Mouse (Mus musculus): ENCODE measurements around the gene Cpped1. TPM values are rescaled to one million over a fixed set of nuclear protein-coding genes. Genes with fewer than 3 reads are reported as not detected.

Gene Cpped1
- polyA plus RNA-seq, 1 experiment from 2014 or later: 31.0 TPM

- no peak overlapping the region for H3K27ac ChIP-seq (replicated peaks)
- H3K4me1 ChIP-seq: 0 out of 2 replicates have a peak, but pooled peaks cover 5% of the 10 kb centered on the region
- 72% methylated on average over 1 of the region's 1 CpGs for WGBS
- no peak overlapping the region for H3K4me2 ChIP-seq
- H3K9ac ChIP-seq: no peak overlapping the region
- H3K9me3 ChIP-seq: peaks cover 11% of the 10 kb centered on the region
- H3K36me3 ChIP-seq: no peaks in the 10 kb centered on the region
- ATAC-seq (ENCODE audit: extremely low read depth, insufficient number of reproducible peaks, low FRiP score, low TSS enrichment): no peak
- H3K27me3 ChIP-seq (replicated peaks): no peaks in the 10 kb centered on the region
- no peak overlapping the region for H3K4me3 ChIP-seq
Observed at GRCm38 (mm10) chr16:11774321-11774720, 134.9 kb downstream of the Cpped1 start.

- H3K4me2 ChIP-seq: no peak overlapping the region
- no peak for ATAC-seq (ENCODE audit: extremely low read depth, insufficient number of reproducible peaks, low FRiP score, low TSS enrichment)
- peaks cover 23% of the 10 kb centered on the region for H3K9me3 ChIP-seq
- no peaks in the 10 kb centered on the region for H3K36me3 ChIP-seq
- H3K27ac ChIP-seq (replicated peaks): no peak overlapping the region
- no peak overlapping the region for H3K4me3 ChIP-seq
- no peaks in the 10 kb centered on the region for H3K27me3 ChIP-seq (replicated peaks)
- 0 out of 2 replicates have a peak, but pooled peaks cover 5% of the 10 kb centered on the region for H3K4me1 ChIP-seq
- WGBS: 64% methylated on average over 2 of the region's 2 CpGs
- no peak overlapping the region for H3K9ac ChIP-seq
Observed at GRCm38 (mm10) chr16:11772318-11772717, 136.9 kb downstream of the Cpped1 start.

- Histone ChIP-seq H3K27ac (replicated peaks) (no peak overlapping the region), H3K36me3 (no peaks in the 10 kb centered on the region), H3K27me3 (replicated peaks) (no peaks in the 10 kb centered on the region), H3K4me1 (no peaks in the 10 kb centered on the region), H3K4me3 (no peak overlapping the region), H3K9me3 (no peaks in the 10 kb centered on the region), H3K9ac (no peak overlapping the region), H3K4me2 (no peak overlapping the region)
- 76% methylated on average over 7 of the region's 7 CpGs for WGBS
- ATAC-seq (ENCODE audit: extremely low read depth, insufficient number of reproducible peaks, low FRiP score, low TSS enrichment): no peak
Observed at GRCm38 (mm10) chr16:11757951-11758350, 151.3 kb downstream of the Cpped1 start.

GRCm38 (mm10) chr16:11757471-11757870 lies 151.8 kb downstream of the Cpped1 start:
- ATAC-seq (ENCODE audit: extremely low read depth, insufficient number of reproducible peaks, low FRiP score, low TSS enrichment): no peak
- Histone ChIP-seq H3K4me3 (no peak overlapping the region), H3K9ac (no peak overlapping the region), H3K36me3 (no peaks in the 10 kb centered on the region), H3K9me3 (no peaks in the 10 kb centered on the region), H3K27ac (replicated peaks) (no peak overlapping the region), H3K27me3 (replicated peaks) (no peaks in the 10 kb centered on the region), H3K4me2 (no peak overlapping the region), H3K4me1 (no peaks in the 10 kb centered on the region)
- WGBS: 85% methylated on average over 8 of the region's 8 CpGs

GRCm38 (mm10) chr16:11756598-11757245 lies 152.5 kb downstream of the Cpped1 start:
- H3K36me3 ChIP-seq: no peaks in the 10 kb centered on the region
- no peak overlapping the region for H3K9ac ChIP-seq
- H3K27ac ChIP-seq (replicated peaks): no peak overlapping the region
- no peak overlapping the region for H3K4me2 ChIP-seq
- no peaks in the 10 kb centered on the region for H3K4me1 ChIP-seq
- no peaks in the 10 kb centered on the region for H3K27me3 ChIP-seq (replicated peaks)
- 71% methylated on average over 1 of the region's 1 CpGs for WGBS
- H3K9me3 ChIP-seq: no peaks in the 10 kb centered on the region
- ATAC-seq (ENCODE audit: extremely low read depth, insufficient number of reproducible peaks, low FRiP score, low TSS enrichment): no peak
- H3K4me3 ChIP-seq: no peak overlapping the region

- no peak overlapping the region for H3K4me3 ChIP-seq
- H3K36me3 ChIP-seq: no peaks in the 10 kb centered on the region
- no peaks in the 10 kb centered on the region for H3K27me3 ChIP-seq (replicated peaks)
- H3K4me1 ChIP-seq: no peaks in the 10 kb centered on the region
- H3K4me2 ChIP-seq: no peak overlapping the region
- WGBS: 75% methylated on average over 9 of the region's 9 CpGs
- H3K9me3 ChIP-seq: no peaks in the 10 kb centered on the region
- ATAC-seq (ENCODE audit: extremely low read depth, insufficient number of reproducible peaks, low FRiP score, low TSS enrichment): no peak
- no peak overlapping the region for H3K27ac ChIP-seq (replicated peaks)
- H3K9ac ChIP-seq: no peak overlapping the region
Observed at GRCm38 (mm10) chr16:11755281-11756066, 153.8 kb downstream of the Cpped1 start.

- H3K27ac ChIP-seq (replicated peaks): no peak overlapping the region
- no peaks in the 10 kb centered on the region for H3K9me3 ChIP-seq
- no peak for ATAC-seq (ENCODE audit: extremely low read depth, insufficient number of reproducible peaks, low FRiP score, low TSS enrichment)
- no peak overlapping the region for H3K9ac ChIP-seq
- no peaks in the 10 kb centered on the region for H3K4me1 ChIP-seq
- no peaks in the 10 kb centered on the region for H3K36me3 ChIP-seq
- H3K27me3 ChIP-seq (replicated peaks): no peaks in the 10 kb centered on the region
- no peak overlapping the region for H3K4me2 ChIP-seq
- WGBS: 75% methylated on average over 2 of the region's 2 CpGs
- no peak overlapping the region for H3K4me3 ChIP-seq
Observed at GRCm38 (mm10) chr16:11754136-11754535, 155.1 kb downstream of the Cpped1 start.

Other genes with a start within 250 kb of the Cpped1 start
- 0.61 and 1.5 TPM in 2 replicates for gene Shisa9, start 74.7 kb upstream of the Cpped1 start, polyA plus RNA-seq (2015; fragmentation: Nextera tagmentation; extraction: Ambion mirVana)

Measured in heart, embryonic 13.5 days (tissue).